Mouse (Mus musculus) embryonic facial prominence, embryonic 12.5 days (tissue): Measurements from ENCODE around the gene Sgce. TPM values are rescaled to one million over a fixed set of nuclear protein-coding genes. Genes with fewer than 3 reads are reported as not detected.

ENCODE experiments used
- ATAC-seq: fragments of 200-750 bp; cut with Nextera tagmentation; 2 replicates; pipeline ENCODE4 v1.8.0; 2017; ENCODE audit not compliant: insufficient number of reproducible peaks, insufficient read depth, low FRiP score, low TSS enrichment
- H3K27ac ChIP-seq: fragments of 300-500 bp; sonication (generic); 2 replicates; pipeline ENCODE4 v1.5.1; 2016; ENCODE audit warnings: mild to moderate bottlenecking
- H3K27me3 ChIP-seq: fragments of 300-500 bp; sonication (generic); 2 replicates; pipeline ENCODE4 v1.6.1; 2016; ENCODE audit warnings: mild to moderate bottlenecking, moderate library complexity
- H3K36me3 ChIP-seq: fragments of 300-500 bp; sonication (generic); 2 replicates; pipeline ENCODE4 v1.6.1; 2016; ENCODE audit warnings: mild to moderate bottlenecking
- H3K4me1 ChIP-seq: fragments of 300-500 bp; sonication (generic); 2 replicates; pipeline ENCODE4 v1.6.1; 2016
- H3K4me2 ChIP-seq: fragments of 300-500 bp; sonication (generic); replicated peaks from 2 replicates; pipeline ENCODE4 v1.6.1; 2016; ENCODE audit warnings: mild to moderate bottlenecking, moderate library complexity
- H3K4me3 ChIP-seq: fragments of 300-500 bp; sonication (generic); 2 replicates; pipeline ENCODE4 v1.5.1; 2016; ENCODE audit warnings: mild to moderate bottlenecking
- H3K9ac ChIP-seq: fragments of 300-500 bp; sonication (generic); 2 replicates; pipeline ENCODE4 v1.6.1; 2016; ENCODE audit warnings: mild to moderate bottlenecking, moderate library complexity
- H3K9me3 ChIP-seq: fragments of 300-500 bp; sonication (generic); 2 replicates; pipeline ENCODE4 v1.6.1; 2016; ENCODE audit warnings: mild to moderate bottlenecking, moderate library complexity
- WGBS: fragments of 180-500 bp; shearing (Covaris S2); methylation state at CpG from one replicate; pipeline ENCODE4 v1.1.7; 2016; 5-methylcytosine and 5-hydroxymethylcytosine counted together
- polyA plus RNA-seq: library from polyadenylated mRNA; unstranded; fragments of >200 nt; fragmentation: Nextera tagmentation; extraction: Ambion mirVana; gene quantifications from 2 replicates; pipeline ENCODE4 v1.2.1, GENCODE M21; 2016

The Sgce gene
- polyA plus RNA-seq, 1 experiment from 2014 or later, result 61.8 TPM

DNA sequence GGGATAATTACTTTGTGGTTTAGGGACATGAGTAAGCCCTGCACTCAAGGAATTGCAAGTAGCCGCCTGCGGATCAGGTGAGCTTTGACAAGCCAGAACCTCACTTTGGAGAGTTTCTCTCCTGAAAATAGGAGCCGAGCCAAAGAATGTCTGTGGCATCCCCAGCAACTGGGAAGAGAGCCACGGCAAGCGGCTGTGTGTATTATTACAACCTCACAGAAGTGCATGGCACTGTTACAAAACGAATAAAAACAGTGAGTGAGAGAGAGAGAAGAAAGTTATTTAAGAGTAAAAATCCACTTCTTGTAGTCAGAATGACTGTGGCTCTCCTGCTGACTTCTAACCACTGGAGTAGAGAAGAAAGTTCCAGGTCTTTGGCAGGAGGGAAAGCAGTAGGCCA lies 6.5 kb downstream of the Sgce start:
- Histone ChIP-seq H3K4me3 (no peak overlapping the region), H3K4me1 (peaks cover 30% of the 10 kb centered on the region), H3K9me3 (no peaks in the 10 kb centered on the region), H3K27ac (no peak overlapping the region), H3K9ac (no peak overlapping the region), H3K4me2 (no peak overlapping the region), H3K27me3 (no peaks in the 10 kb centered on the region), H3K36me3 (no peaks in the 10 kb centered on the region)
- WGBS, result 21% methylated on average over 6 of the region's 6 CpGs
- no peak for ATAC-seq

DNA sequence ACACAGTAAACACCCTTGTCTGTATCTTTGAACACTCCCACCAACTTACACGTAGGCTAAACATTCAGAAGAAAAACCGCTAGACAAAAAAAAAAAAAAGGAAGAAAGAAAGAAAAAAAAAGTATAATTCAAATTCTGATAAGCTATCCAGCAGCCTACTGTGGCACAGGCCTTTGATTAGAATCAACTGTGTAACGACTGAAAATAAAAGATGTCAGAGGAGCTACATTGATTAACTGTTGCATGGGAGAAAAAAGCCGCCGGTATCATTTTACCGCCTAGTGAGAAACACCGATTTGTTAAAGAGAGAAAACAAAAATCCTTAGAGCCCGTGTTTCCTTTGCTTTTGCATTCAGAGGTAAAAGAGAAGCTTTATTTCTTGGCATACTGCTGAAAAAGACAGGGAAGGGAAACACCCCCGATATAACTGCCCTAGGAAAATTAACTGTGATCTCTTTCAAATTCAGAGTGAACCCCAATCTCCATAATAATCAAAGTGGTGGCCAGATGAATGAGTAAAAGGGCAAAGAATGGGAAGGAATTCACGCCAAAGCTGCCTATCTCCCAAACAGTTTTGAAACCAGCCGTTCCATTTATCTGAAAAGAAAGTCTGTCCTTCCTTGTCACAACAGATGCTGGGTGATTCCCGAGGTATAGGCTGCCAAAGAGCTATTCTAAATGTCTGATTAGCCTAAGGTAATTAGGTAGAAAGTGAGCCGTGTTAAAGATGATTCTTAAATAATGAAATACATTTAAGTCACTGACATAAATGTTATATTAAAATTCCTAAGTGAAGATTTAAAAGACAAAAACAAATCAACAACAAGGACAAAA lies 7.3 kb downstream of the Sgce start:
- H3K4me2 ChIP-seq, result no peak overlapping the region
- no peaks in the 10 kb centered on the region for H3K27me3 ChIP-seq
- no peak overlapping the region for H3K27ac ChIP-seq
- no peak for ATAC-seq
- H3K4me1 ChIP-seq, result peaks cover 30% of the 10 kb centered on the region
- H3K9me3 ChIP-seq, result no peaks in the 10 kb centered on the region
- H3K9ac ChIP-seq, result no peak overlapping the region
- WGBS, result 14% methylated on average over 13 of the region's 13 CpGs
- no peak overlapping the region for H3K4me3 ChIP-seq
- H3K36me3 ChIP-seq, result no peaks in the 10 kb centered on the region

DNA sequence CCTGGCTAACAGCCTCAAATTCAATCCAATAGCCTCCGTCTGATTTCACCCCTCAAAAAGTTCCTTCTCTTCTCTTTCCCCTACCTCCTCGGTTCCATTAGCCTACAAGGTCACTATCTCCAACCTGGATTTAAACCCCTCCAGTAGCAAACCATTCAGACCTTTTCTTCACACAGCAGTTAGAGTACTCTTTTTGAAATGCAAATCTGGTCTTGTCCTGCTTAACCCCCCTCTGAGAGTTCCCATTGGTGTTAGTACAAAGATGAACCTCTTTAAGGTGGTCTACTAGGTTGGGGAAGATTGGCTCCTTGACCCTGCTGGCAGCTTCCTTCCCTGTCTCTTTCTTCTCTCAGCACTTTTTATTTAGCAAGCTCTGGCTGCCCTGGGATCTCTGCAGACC lies 8.3 kb downstream of the Sgce start:
- 21% methylated on average over 2 of the region's 2 CpGs for WGBS

DNA sequence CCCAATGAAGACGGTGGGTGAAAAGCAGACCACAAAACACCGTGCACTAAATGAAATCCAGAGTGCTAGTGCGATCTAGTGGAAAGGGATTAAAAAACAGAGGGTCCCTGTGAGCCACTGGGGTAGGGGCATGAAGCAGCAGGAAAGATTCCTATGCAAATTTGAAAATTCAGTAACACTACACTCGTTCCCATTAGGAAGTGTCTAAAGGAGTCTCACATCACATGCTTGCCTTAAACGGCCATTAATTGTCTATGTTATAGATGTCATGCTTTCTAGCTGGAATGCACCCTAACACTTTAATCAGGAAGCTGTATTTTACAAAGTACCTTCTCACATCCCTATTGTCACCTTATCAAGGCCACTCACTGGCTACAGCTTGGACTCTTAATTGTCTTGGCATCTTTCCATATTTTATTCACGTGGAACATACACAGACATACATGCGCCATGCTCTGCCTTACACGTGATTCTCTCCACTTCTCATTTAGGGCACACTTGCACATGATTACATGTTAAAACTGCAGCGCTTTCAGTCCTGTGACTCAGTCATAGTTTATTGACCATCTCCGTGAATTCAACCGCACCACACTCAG lies 8.9 kb downstream of the Sgce start:
- Histone ChIP-seq H3K36me3 (no peaks in the 10 kb centered on the region), H3K4me3 (no peak overlapping the region), H3K27ac (no peak overlapping the region), H3K9ac (no peak overlapping the region), H3K4me1 (peaks cover 30% of the 10 kb centered on the region), H3K27me3 (no peaks in the 10 kb centered on the region), H3K9me3 (no peaks in the 10 kb centered on the region), H3K4me2 (no peak overlapping the region)
- whole genome bisulfite sequencing, result 36% methylated on average over 11 of the region's 11 CpGs
- ATAC-seq, result peak; percentile 41; the same call in 1 of the 2 replicates

More for the DNA sequence above, 8.3 kb downstream of the Sgce start:
- Histone ChIP-seq H3K4me3 (no peak overlapping the region), H3K27ac (no peak overlapping the region), H3K27me3 (no peaks in the 10 kb centered on the region), H3K9ac (no peak overlapping the region), H3K4me2 (no peak overlapping the region), H3K4me1 (peaks cover 30% of the 10 kb centered on the region), H3K9me3 (no peaks in the 10 kb centered on the region), H3K36me3 (no peaks in the 10 kb centered on the region)
- no peak for ATAC-seq

DNA sequence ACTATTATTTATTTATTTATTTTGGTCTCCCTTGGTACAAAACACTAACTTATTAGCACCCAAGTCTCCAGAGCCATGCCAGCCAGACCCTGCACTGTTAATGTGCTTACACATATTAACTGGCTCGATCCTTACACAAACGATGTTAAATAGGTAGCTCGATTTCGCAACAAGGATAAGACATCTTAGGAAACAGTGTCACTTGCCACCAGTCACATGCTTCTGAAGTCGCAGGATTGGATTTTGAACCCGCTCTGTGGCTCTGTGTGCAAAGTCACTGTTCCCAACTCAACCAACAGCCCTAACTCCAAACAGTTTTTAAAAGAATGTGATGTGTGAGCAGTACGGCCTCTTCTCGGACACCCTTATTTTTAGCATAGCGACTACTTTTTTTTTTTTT lies 10.6 kb downstream of the Sgce start:
- H3K4me2 ChIP-seq, result no peak overlapping the region
- H3K4me1 ChIP-seq, result peaks cover 30% of the 10 kb centered on the region
- H3K36me3 ChIP-seq, result no peaks in the 10 kb centered on the region
- no peak overlapping the region for H3K4me3 ChIP-seq
- no peak overlapping the region for H3K27ac ChIP-seq
- 87% methylated on average over 9 of the region's 9 CpGs for WGBS
- no peak for ATAC-seq
- no peak overlapping the region for H3K9ac ChIP-seq
- no peaks in the 10 kb centered on the region for H3K27me3 ChIP-seq
- no peaks in the 10 kb centered on the region for H3K9me3 ChIP-seq

DNA sequence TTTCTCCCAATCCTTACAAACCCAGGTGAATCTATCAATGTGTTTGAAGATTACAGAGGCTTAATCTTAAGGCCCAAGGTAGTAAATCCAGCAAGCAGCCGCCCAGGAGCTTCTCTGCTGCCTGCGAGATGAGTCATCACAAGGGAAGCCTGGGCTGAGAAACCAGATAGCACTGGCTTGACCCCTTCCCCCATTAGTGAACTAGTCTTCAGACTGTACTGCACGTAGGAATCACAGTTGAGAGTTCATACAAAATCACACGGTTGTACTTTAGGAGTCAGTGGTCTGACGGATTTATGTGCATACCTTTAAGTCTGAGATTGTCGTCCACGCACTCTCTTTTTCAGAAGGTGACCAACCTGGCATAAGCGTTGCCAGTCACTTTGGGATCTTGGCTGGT lies 13.8 kb downstream of the Sgce start:
- Histone ChIP-seq H3K4me3 (no peak overlapping the region), H3K4me2 (no peak overlapping the region), H3K36me3 (no peaks in the 10 kb centered on the region), H3K9me3 (no peaks in the 10 kb centered on the region), H3K9ac (no peak overlapping the region), H3K27ac (no peak overlapping the region), H3K27me3 (no peaks in the 10 kb centered on the region), H3K4me1 (peaks cover 11% of the 10 kb centered on the region)
- no peak for ATAC-seq
- WGBS, result 65% methylated on average over 8 of the region's 8 CpGs

DNA sequence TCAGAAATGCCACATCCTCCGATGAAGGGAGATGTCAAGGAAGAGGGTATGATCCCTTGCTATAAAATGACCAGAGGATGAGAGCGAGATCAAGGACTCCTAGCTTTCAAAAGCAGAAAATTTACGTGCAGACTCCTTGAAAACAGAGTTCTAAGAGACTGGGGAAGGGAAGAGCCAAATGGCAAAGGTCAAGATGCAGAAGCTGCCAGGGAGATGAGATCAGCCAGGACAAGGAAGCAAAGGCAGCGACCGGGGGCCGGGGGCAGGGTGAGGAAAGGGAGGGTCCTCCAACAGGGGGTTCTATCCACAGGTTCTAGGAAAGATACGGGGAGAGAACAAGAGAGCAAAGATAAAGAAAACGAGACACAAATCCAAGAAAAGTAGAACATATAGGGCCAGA lies 15.3 kb downstream of the Sgce start:
- no peaks in the 10 kb centered on the region for H3K9me3 ChIP-seq
- H3K9ac ChIP-seq, result no peak overlapping the region
- no peak overlapping the region for H3K4me3 ChIP-seq
- no peaks in the 10 kb centered on the region for H3K27me3 ChIP-seq
- H3K4me2 ChIP-seq, result no peak overlapping the region
- no peak for ATAC-seq
- H3K36me3 ChIP-seq, result no peaks in the 10 kb centered on the region
- 53% methylated on average over 8 of the region's 8 CpGs for WGBS
- H3K27ac ChIP-seq, result no peak overlapping the region
- no peaks in the 10 kb centered on the region for H3K4me1 ChIP-seq

DNA sequence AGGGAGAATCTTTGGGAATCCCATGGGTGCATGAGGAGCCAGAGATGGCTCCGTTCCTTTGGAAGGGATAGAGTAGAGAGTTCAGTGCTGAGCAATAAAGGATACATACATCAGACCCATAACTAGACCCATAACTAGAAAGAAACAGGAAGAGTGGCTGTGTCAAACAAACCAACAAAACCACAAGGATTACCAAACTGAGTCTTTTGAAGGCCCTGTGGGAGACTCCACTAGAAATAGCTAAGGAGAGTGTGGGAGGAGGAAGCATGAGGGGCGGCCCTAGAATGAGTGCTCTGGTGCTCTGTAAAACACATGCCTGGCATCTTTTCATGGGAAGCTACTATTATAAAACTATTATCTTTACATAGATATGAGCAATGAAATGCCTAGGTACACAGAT lies 18.7 kb downstream of the Sgce start:
- ATAC-seq, result no peak
- no peaks in the 10 kb centered on the region for H3K9me3 ChIP-seq
- 91% methylated on average over 2 of the region's 2 CpGs for WGBS

DNA sequence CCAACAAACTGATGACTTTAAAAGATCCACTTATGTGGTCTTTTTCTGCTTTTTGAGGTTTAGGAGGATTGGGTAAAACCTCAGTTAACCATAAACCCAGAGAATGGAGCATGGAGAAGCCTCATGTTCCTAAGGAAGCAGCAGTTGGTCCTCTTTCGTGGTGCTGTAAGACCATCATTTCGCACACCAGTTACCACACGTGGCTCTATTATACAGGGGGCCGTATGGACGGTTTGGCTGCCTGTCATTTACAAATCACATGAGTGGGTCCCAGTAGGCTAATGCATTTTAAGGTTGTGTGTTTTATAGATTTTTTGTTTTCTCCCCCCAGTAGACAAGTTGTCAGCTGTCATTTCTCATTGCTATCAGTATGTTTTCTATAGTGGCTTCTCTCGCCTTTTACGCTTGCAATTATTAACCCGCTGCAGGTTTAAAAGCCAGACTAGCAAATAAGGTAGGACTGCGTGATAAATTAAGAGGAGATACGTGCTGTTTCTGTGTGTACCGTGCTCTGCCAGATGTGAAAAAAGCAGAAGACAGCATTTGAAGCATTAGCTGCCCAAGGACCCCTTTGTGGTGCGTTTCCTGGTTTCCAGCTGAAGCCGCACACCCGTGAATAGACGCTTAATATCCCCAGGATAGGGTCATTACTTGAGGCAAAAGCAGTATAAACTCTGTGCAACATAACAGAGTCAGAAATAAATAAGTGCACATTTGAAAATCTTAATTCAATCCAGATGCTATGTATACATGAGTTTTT lies 22.8 kb downstream of the Sgce start:
- Histone ChIP-seq H3K4me1 (peaks cover 6% of the 10 kb centered on the region; the same call in 1 of the 2 replicates), H3K27ac (no peak overlapping the region), H3K4me3 (no peak overlapping the region), H3K36me3 (no peaks in the 10 kb centered on the region), H3K4me2 (no peak overlapping the region), H3K9ac (no peak overlapping the region), H3K9me3 (no peaks in the 10 kb centered on the region), H3K27me3 (no peaks in the 10 kb centered on the region)
- ATAC-seq, result no peak
- WGBS, result 57% methylated on average over 15 of the region's 15 CpGs

More for the DNA sequence above, 18.7 kb downstream of the Sgce start:
- Histone ChIP-seq H3K36me3 (no peaks in the 10 kb centered on the region), H3K4me2 (no peak overlapping the region), H3K9ac (no peak overlapping the region), H3K27me3 (no peaks in the 10 kb centered on the region), H3K4me3 (no peak overlapping the region), H3K27ac (no peak overlapping the region), H3K4me1 (peaks cover 6% of the 10 kb centered on the region; the same call in 1 of the 2 replicates)

DNA sequence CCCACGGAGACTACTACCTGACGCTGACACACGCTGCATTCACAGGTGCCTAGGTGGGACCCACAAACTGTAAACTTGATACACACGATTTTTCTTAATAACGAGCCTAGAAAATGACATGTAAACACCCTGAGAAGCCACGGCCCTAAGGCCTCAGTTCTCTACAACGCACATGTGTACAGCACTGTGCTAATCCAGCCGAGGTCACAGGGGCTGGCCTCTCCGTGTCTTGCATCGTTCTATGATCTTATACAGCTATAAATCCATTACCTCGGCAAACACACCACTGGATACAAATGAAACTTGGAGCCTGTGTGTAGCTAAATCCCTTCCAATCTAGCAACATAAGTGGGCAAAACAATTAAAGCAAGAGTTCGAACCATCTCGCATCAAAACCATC lies 24.3 kb downstream of the Sgce start:
- Histone ChIP-seq H3K4me3 (no peak overlapping the region), H3K27ac (no peak overlapping the region), H3K27me3 (no peaks in the 10 kb centered on the region), H3K4me1 (peaks cover 6% of the 10 kb centered on the region; the same call in 1 of the 2 replicates), H3K36me3 (no peaks in the 10 kb centered on the region), H3K4me2 (no peak overlapping the region), H3K9ac (no peak overlapping the region), H3K9me3 (no peaks in the 10 kb centered on the region)
- no peak for ATAC-seq
- 80% methylated on average over 13 of the region's 13 CpGs for WGBS

DNA sequence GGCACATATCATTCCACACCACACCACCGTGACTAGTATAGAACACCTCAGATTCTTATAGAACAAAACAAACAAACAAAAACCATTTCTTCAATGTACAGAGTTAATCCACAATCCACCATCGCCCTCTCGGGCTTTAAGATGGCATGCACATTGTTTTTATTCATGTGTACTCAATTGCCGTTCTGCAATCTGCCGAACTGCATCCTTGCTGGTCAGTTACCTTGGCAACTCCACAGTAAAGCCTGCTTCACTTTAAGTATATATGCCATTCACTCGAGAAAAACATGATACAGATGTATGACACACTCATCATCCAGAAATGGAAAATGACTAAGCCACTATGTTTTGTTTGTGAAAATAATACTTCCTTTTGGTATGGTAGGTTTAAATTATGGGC lies 24.9 kb downstream of the Sgce start:
- no peak for ATAC-seq

More for the DNA sequence above, 24.9 kb downstream of the Sgce start:
- no peaks in the 10 kb centered on the region for H3K36me3 ChIP-seq
- 66% methylated on average over 6 of the region's 6 CpGs for WGBS
- H3K4me1 ChIP-seq, result peaks cover 6% of the 10 kb centered on the region; the same call in 1 of the 2 replicates
- H3K4me2 ChIP-seq, result no peak overlapping the region
- no peaks in the 10 kb centered on the region for H3K27me3 ChIP-seq
- no peak overlapping the region for H3K27ac ChIP-seq
- H3K4me3 ChIP-seq, result no peak overlapping the region
- H3K9me3 ChIP-seq, result no peaks in the 10 kb centered on the region
- H3K9ac ChIP-seq, result no peak overlapping the region
